Mouse (Mus musculus) midbrain, embryonic 10.5 days (tissue): ENCODE measurements at regions not wholly inside any gene's neighbourhood (a gene's known extent, or its start where the extent isn't known, plus 50 kb on each side); places are given as distances from the start of the nearest gene placed in this dataset.

Source experiments
- DNase-seq: peaks from one replicate; pipeline ENCODE4 v3.0.0-alpha.2; 2017; ENCODE audit warnings: low spot score
- H3K27ac ChIP-seq: fragments of 300-500 bp; sonication (generic); replicated peaks from 2 replicates; pipeline ENCODE4 v1.5.1; 2016; ENCODE audit warnings: mild to moderate bottlenecking
- H3K27me3 ChIP-seq: fragments of 300-500 bp; sonication (generic); 2 replicates; pipeline ENCODE4 v1.6.1; 2016; ENCODE audit warnings: low read depth, mild to moderate bottlenecking; ENCODE audit not compliant: poor library complexity, severe bottlenecking
- H3K36me3 ChIP-seq: fragments of 300-500 bp; sonication (generic); 2 replicates; pipeline ENCODE4 v1.6.1; 2016; ENCODE audit warnings: mild to moderate bottlenecking, moderate library complexity
- H3K4me1 ChIP-seq: fragments of 300-500 bp; sonication (generic); 2 replicates; pipeline ENCODE4 v1.6.1; 2016
- H3K4me3 ChIP-seq: fragments of 300-500 bp; sonication (generic); 2 replicates; pipeline ENCODE4 v1.5.1; 2016; ENCODE audit warnings: mild to moderate bottlenecking, moderate library complexity
- H3K9me3 ChIP-seq: fragments of 300-500 bp; sonication (generic); replicated peaks from 2 replicates; pipeline ENCODE4 v1.6.1; 2016; ENCODE audit warnings: mild to moderate bottlenecking
- WGBS: fragments of 180-500 bp; shearing (Covaris S2); methylation state at CpG from one replicate; pipeline ENCODE4 v1.1.7; 2016; 5-methylcytosine and 5-hydroxymethylcytosine counted together

- WGBS: 69% methylated on average over 12 of the region's 12 CpGs
- no peaks in the 10 kb centered on the region for H3K9me3 ChIP-seq
Observed at GRCm38 (mm10) chr8:25439971-25440370, 615.8 kb upstream of the Adam5 start.

GRCm38 (mm10) chr8:25438021-25438620 is 614.0 kb upstream of the Adam5 start:
- Histone ChIP-seq H3K9me3 (0 out of 2 replicates have a peak, but pooled peaks cover 3% of the 10 kb centered on the region), H3K4me3 (no peak overlapping the region), H3K4me1 (peaks cover 15% of the 10 kb centered on the region), H3K36me3 (no peaks in the 10 kb centered on the region), H3K27me3 (peaks cover 14% of the 10 kb centered on the region), H3K27ac (no peak overlapping the region)
- WGBS: 85% methylated on average over 9 of the region's 9 CpGs
- DNase-seq: no peak

More at GRCm38 (mm10) chr8:25439971-25440370, 615.8 kb upstream of the Adam5 start:
- Histone ChIP-seq H3K36me3 (no peaks in the 10 kb centered on the region), H3K27me3 (peaks cover 14% of the 10 kb centered on the region), H3K27ac (no peak overlapping the region), H3K4me3 (no peak overlapping the region), H3K4me1 (peaks cover 15% of the 10 kb centered on the region)
- no peak for DNase-seq

GRCm38 (mm10) chr8:25437178-25437577 is 613.0 kb upstream of the Adam5 start:
- Histone ChIP-seq H3K27me3 (peaks cover 14% of the 10 kb centered on the region), H3K27ac (no peak overlapping the region), H3K4me1 (peaks cover 15% of the 10 kb centered on the region), H3K4me3 (no peak overlapping the region), H3K36me3 (no peaks in the 10 kb centered on the region), H3K9me3 (0 out of 2 replicates have a peak, but pooled peaks cover 3% of the 10 kb centered on the region)
- 41% methylated on average over 4 of the region's 4 CpGs for WGBS
- DNase-seq: no peak

- H3K4me1 ChIP-seq: peaks cover 23% of the 10 kb centered on the region
- H3K27ac ChIP-seq: peak overlapping the region; percentile 65
- H3K27me3 ChIP-seq: no peaks in the 10 kb centered on the region
- no peaks in the 10 kb centered on the region for H3K36me3 ChIP-seq
- no peak overlapping the region for H3K4me3 ChIP-seq
- H3K9me3 ChIP-seq: peaks cover 11% of the 10 kb centered on the region
- DNase-seq: no peak
- 21% methylated on average over 5 of the region's 5 CpGs for WGBS
Observed at GRCm38 (mm10) chr8:25430552-25430951, 606.4 kb upstream of the Adam5 start.

GRCm38 (mm10) chr8:25429846-25430482 is 605.8 kb upstream of the Adam5 start:
- peak overlapping the region; percentile 65 for H3K27ac ChIP-seq
- 71% methylated on average over 19 of the region's 19 CpGs for WGBS
- no peak for DNase-seq

GRCm38 (mm10) chr8:25428761-25429160 is 604.6 kb upstream of the Adam5 start:
- H3K4me3 ChIP-seq: no peak overlapping the region
- WGBS: 81% methylated on average over 2 of the region's 2 CpGs
- no peaks in the 10 kb centered on the region for H3K27me3 ChIP-seq
- H3K36me3 ChIP-seq: no peaks in the 10 kb centered on the region
- 0 out of 2 replicates have a peak overlapping the region, but pooled peaks have one; percentile 4 for H3K27ac ChIP-seq
- no peak for DNase-seq
- peaks cover 23% of the 10 kb centered on the region for H3K4me1 ChIP-seq
- peaks cover 11% of the 10 kb centered on the region for H3K9me3 ChIP-seq

More at GRCm38 (mm10) chr8:25429846-25430482, 605.8 kb upstream of the Adam5 start:
- Histone ChIP-seq H3K4me3 (no peak overlapping the region), H3K36me3 (no peaks in the 10 kb centered on the region), H3K27me3 (no peaks in the 10 kb centered on the region), H3K9me3 (peaks cover 11% of the 10 kb centered on the region), H3K4me1 (peaks cover 23% of the 10 kb centered on the region)

- no peak for DNase-seq
- H3K4me3 ChIP-seq: no peak overlapping the region
- no peaks in the 10 kb centered on the region for H3K36me3 ChIP-seq
- H3K9me3 ChIP-seq: no peaks in the 10 kb centered on the region
- WGBS: 52% methylated on average over 1 of the region's 1 CpGs
- H3K27me3 ChIP-seq: no peaks in the 10 kb centered on the region
- no peak overlapping the region for H3K27ac ChIP-seq
- peaks cover 23% of the 10 kb centered on the region for H3K4me1 ChIP-seq
Observed at GRCm38 (mm10) chr8:25426207-25426606, 602.0 kb upstream of the Adam5 start.

- H3K36me3 ChIP-seq: no peaks in the 10 kb centered on the region
- 93% methylated on average over 6 of the region's 6 CpGs for WGBS
- H3K4me3 ChIP-seq: no peak overlapping the region
- H3K4me1 ChIP-seq: no peaks in the 10 kb centered on the region
- no peak for DNase-seq
- H3K27ac ChIP-seq: no peak overlapping the region
- H3K9me3 ChIP-seq: no peaks in the 10 kb centered on the region
- no peaks in the 10 kb centered on the region for H3K27me3 ChIP-seq
Observed at GRCm38 (mm10) chr8:25421478-25421877, 597.3 kb upstream of the Adam5 start.

GRCm38 (mm10) chr8:25410536-25410935 is 586.4 kb upstream of the Adam5 start:
- 91% methylated on average over 5 of the region's 5 CpGs for WGBS
- DNase-seq: no peak
- H3K27me3 ChIP-seq: no peaks in the 10 kb centered on the region
- no peak overlapping the region for H3K4me3 ChIP-seq
- peaks cover 4% of the 10 kb centered on the region; the same call in 1 of the 2 replicates for H3K9me3 ChIP-seq
- no peak overlapping the region for H3K27ac ChIP-seq
- H3K36me3 ChIP-seq: no peaks in the 10 kb centered on the region
- no peaks in the 10 kb centered on the region for H3K4me1 ChIP-seq

GRCm38 (mm10) chr8:25407862-25408261 is 583.7 kb upstream of the Adam5 start:
- Histone ChIP-seq H3K27me3 (no peaks in the 10 kb centered on the region), H3K36me3 (no peaks in the 10 kb centered on the region), H3K27ac (no peak overlapping the region), H3K9me3 (peaks cover 4% of the 10 kb centered on the region; the same call in 1 of the 2 replicates), H3K4me1 (no peaks in the 10 kb centered on the region), H3K4me3 (no peak overlapping the region)
- WGBS: 92% methylated on average over 5 of the region's 5 CpGs
- DNase-seq: no peak

GRCm38 (mm10) chr8:25392766-25393166 is 568.6 kb upstream of the Adam5 start:
- H3K9me3 ChIP-seq: no peaks in the 10 kb centered on the region
- H3K27me3 ChIP-seq: peaks cover 58% of the 10 kb centered on the region
- no peak for DNase-seq
- H3K27ac ChIP-seq: no peak overlapping the region
- no peak overlapping the region for H3K4me3 ChIP-seq
- H3K4me1 ChIP-seq: peaks cover 52% of the 10 kb centered on the region
- WGBS: 6% methylated on average over 6 of the region's 6 CpGs
- H3K36me3 ChIP-seq: no peaks in the 10 kb centered on the region

- H3K4me3 ChIP-seq: no peak overlapping the region
- no peaks in the 10 kb centered on the region for H3K36me3 ChIP-seq
- 56% methylated on average over 8 of the region's 10 CpGs for WGBS
- H3K4me1 ChIP-seq: peaks cover 45% of the 10 kb centered on the region
- H3K9me3 ChIP-seq: no peaks in the 10 kb centered on the region
- peak overlapping the region; percentile 68 for H3K27ac ChIP-seq
- peaks cover 39% of the 10 kb centered on the region for H3K27me3 ChIP-seq
- DNase-seq: no peak
Observed at GRCm38 (mm10) chr8:25389947-25390346, 565.8 kb upstream of the Adam5 start.

- peak; percentile 34 for DNase-seq
Observed at GRCm38 (mm10) chr8:25389371-25389855, 565.2 kb upstream of the Adam5 start.

More at GRCm38 (mm10) chr8:25389371-25389855, 565.2 kb upstream of the Adam5 start:
- Histone ChIP-seq H3K36me3 (no peaks in the 10 kb centered on the region), H3K27me3 (peaks cover 34% of the 10 kb centered on the region), H3K4me3 (no peak overlapping the region), H3K9me3 (no peaks in the 10 kb centered on the region), H3K4me1 (peaks cover 45% of the 10 kb centered on the region), H3K27ac (peak overlapping the region; percentile 68)
- 34% methylated on average over 10 of the region's 10 CpGs for WGBS
